Mouse (Mus musculus) midbrain, embryonic 13.5 days (tissue): ENCODE results near the gene Tmem262. TPM values are rescaled to one million over a fixed set of nuclear protein-coding genes. Genes with fewer than 3 reads are reported as not detected.

Experiments
- ATAC-seq: fragments of 200-750 bp; cut with Nextera tagmentation; 2 replicates; pipeline ENCODE4 v1.8.0; 2017; ENCODE audit warnings: mild to moderate bottlenecking, moderate TSS enrichment, moderate library complexity
- H3K27ac ChIP-seq: fragments of 300-500 bp; sonication (generic); 2 replicates; pipeline ENCODE4 v1.5.1; 2015; ENCODE audit warnings: inconsistent platforms, mild to moderate bottlenecking, moderate library complexity
- H3K27me3 ChIP-seq: fragments of 300-500 bp; sonication (generic); 2 replicates; pipeline ENCODE4 v1.6.1; 2015; ENCODE audit warnings: mild to moderate bottlenecking, inconsistent platforms
- H3K36me3 ChIP-seq: fragments of 300-500 bp; sonication (generic); 2 replicates; pipeline ENCODE4 v1.6.1; 2015; ENCODE audit warnings: mild to moderate bottlenecking, inconsistent platforms
- H3K4me1 ChIP-seq: fragments of 300-500 bp; sonication (generic); replicated peaks from 2 replicates; pipeline ENCODE4 v1.6.1; 2015; ENCODE audit warnings: inconsistent platforms
- H3K4me2 ChIP-seq: fragments of 300-500 bp; sonication (generic); replicated peaks from 2 replicates; pipeline ENCODE4 v1.6.1; 2015; ENCODE audit warnings: moderate library complexity, mild to moderate bottlenecking, inconsistent platforms
- H3K4me3 ChIP-seq: fragments of 300-500 bp; sonication (generic); replicated peaks from 2 replicates; pipeline ENCODE4 v1.5.1; 2015; ENCODE audit warnings: mild to moderate bottlenecking, inconsistent platforms
- H3K9ac ChIP-seq: fragments of 300-500 bp; sonication (generic); replicated peaks from 2 replicates; pipeline ENCODE4 v1.6.1; 2015; ENCODE audit warnings: mild to moderate bottlenecking, inconsistent platforms
- H3K9me3 ChIP-seq: fragments of 300-500 bp; sonication (generic); 2 replicates; pipeline ENCODE4 v1.6.1; 2016; ENCODE audit warnings: mild to moderate bottlenecking, inconsistent platforms
- whole genome bisulfite sequencing: fragments of 180-500 bp; shearing (Covaris S2); methylation state at CpG from one replicate; pipeline ENCODE4 v1.1.7; 2015; 5-methylcytosine and 5-hydroxymethylcytosine counted together
- polyA plus RNA-seq: library from polyadenylated mRNA; unstranded; fragments of >200 nt; fragmentation: Nextera tagmentation; extraction: Ambion mirVana; gene quantifications from 2 replicates; pipeline ENCODE4 v1.2.1, GENCODE M21; 2015

Tmem262 gene
- polyA plus RNA-seq, 1 experiment from 2014 or later, result not detected

- peak overlapping the region; percentile 99 for H3K27ac ChIP-seq
- no peaks in the 10 kb centered on the region for H3K27me3 ChIP-seq
- H3K36me3 ChIP-seq, result peaks cover 43% of the 10 kb centered on the region
- H3K4me1 ChIP-seq, result peaks cover 30% of the 10 kb centered on the region
- WGBS, result 2% methylated on average over 44 of the region's 44 CpGs
- H3K9ac ChIP-seq, result peak overlapping the region; percentile 93
- peak overlapping the region; percentile 96 for H3K4me3 ChIP-seq
- peak; percentile 19 for ATAC-seq
- peak overlapping the region; percentile 100 for H3K4me2 ChIP-seq
- no peaks in the 10 kb centered on the region for H3K9me3 ChIP-seq
These were observed 32.5 kb upstream of the Tmem262 start for GRCm38 (mm10) chr19:6047154-6047898.

- peak overlapping the region; percentile 93 for H3K9ac ChIP-seq
- H3K4me2 ChIP-seq, result peak overlapping the region; percentile 100
- H3K4me1 ChIP-seq, result peaks cover 30% of the 10 kb centered on the region
- peaks cover 48% of the 10 kb centered on the region for H3K36me3 ChIP-seq
- 90% methylated on average over 8 of the region's 8 CpGs for WGBS
- H3K4me3 ChIP-seq, result peak overlapping the region; percentile 96
- ATAC-seq, result no peak
- no peaks in the 10 kb centered on the region for H3K9me3 ChIP-seq
- no peak overlapping the region; the same call in 1 of the 2 replicates for H3K27ac ChIP-seq
- H3K27me3 ChIP-seq, result no peaks in the 10 kb centered on the region
These were observed 32.0 kb upstream of the Tmem262 start for GRCm38 (mm10) chr19:6047899-6048166.

- Histone ChIP-seq H3K9ac (0 out of 2 replicates have a peak overlapping the region, but pooled peaks have one; percentile 93), H3K27me3 (no peaks in the 10 kb centered on the region), H3K9me3 (no peaks in the 10 kb centered on the region), H3K4me2 (peak overlapping the region; percentile 100; the same call in 1 of the 2 replicates), H3K4me1 (peaks cover 30% of the 10 kb centered on the region), H3K36me3 (peaks cover 58% of the 10 kb centered on the region), H3K27ac (no peak overlapping the region), H3K4me3 (peak overlapping the region; percentile 96; the same call in 1 of the 2 replicates)
- no peak for ATAC-seq
- 94% methylated on average over 11 of the region's 11 CpGs for WGBS
These were observed 31.0 kb upstream of the Tmem262 start for GRCm38 (mm10) chr19:6048681-6049410.

- Histone ChIP-seq H3K4me1 (peaks cover 30% of the 10 kb centered on the region), H3K27me3 (no peaks in the 10 kb centered on the region), H3K4me2 (no peak overlapping the region), H3K9ac (no peak overlapping the region), H3K4me3 (no peak overlapping the region), H3K9me3 (no peaks in the 10 kb centered on the region), H3K36me3 (peaks cover 77% of the 10 kb centered on the region), H3K27ac (no peak overlapping the region)
- no peak for ATAC-seq
- 84% methylated on average over 7 of the region's 7 CpGs for WGBS
These were observed 27.3 kb upstream of the Tmem262 start for GRCm38 (mm10) chr19:6052516-6052915.

- H3K9me3 ChIP-seq, result no peaks in the 10 kb centered on the region
- no peak overlapping the region for H3K27ac ChIP-seq
- 89% methylated on average over 5 of the region's 5 CpGs for WGBS
- H3K4me1 ChIP-seq, result peaks cover 21% of the 10 kb centered on the region
- no peak for ATAC-seq
- peaks cover 70% of the 10 kb centered on the region for H3K36me3 ChIP-seq
- H3K4me2 ChIP-seq, result no peak overlapping the region
- H3K4me3 ChIP-seq, result no peak overlapping the region
- no peaks in the 10 kb centered on the region for H3K27me3 ChIP-seq
- H3K9ac ChIP-seq, result no peak overlapping the region
These were observed 25.5 kb upstream of the Tmem262 start for GRCm38 (mm10) chr19:6054296-6054695.

- peak overlapping the region; percentile 87 for H3K4me2 ChIP-seq
- H3K27ac ChIP-seq, result no peak overlapping the region
- ATAC-seq, result no peak
- peak overlapping the region; percentile 78 for H3K9ac ChIP-seq
- H3K36me3 ChIP-seq, result peaks cover 51% of the 10 kb centered on the region
- H3K27me3 ChIP-seq, result no peaks in the 10 kb centered on the region
- H3K9me3 ChIP-seq, result no peaks in the 10 kb centered on the region
- peak overlapping the region; percentile 81 for H3K4me3 ChIP-seq
- WGBS, result 57% methylated on average over 4 of the region's 4 CpGs
- peaks cover 28% of the 10 kb centered on the region for H3K4me1 ChIP-seq
These were observed 23.1 kb upstream of the Tmem262 start for GRCm38 (mm10) chr19:6056696-6057095.

- WGBS, result under 1% methylated on average over 63 of the region's 63 CpGs
- Histone ChIP-seq H3K4me3 (peak within 1 kb of the TSS; percentile 81), H3K27me3 (no peaks in the 10 kb centered on the region), H3K4me1 (peaks cover 36% of the 10 kb centered on the region), H3K4me2 (peak within 1 kb of the TSS; percentile 87), H3K9me3 (no peaks in the 10 kb centered on the region), H3K9ac (peak within 1 kb of the TSS; percentile 91), H3K36me3 (peaks cover 43% of the 10 kb centered on the region), H3K27ac (peak within 1 kb of the TSS; percentile 81)
- peak; percentile 88 for ATAC-seq
These were observed 22.3 kb upstream of the Tmem262 start, which contains the start of the genes Mrpl49 and Fau for GRCm38 (mm10) chr19:6057313-6058096. TSS of gene Mrpl49 (minus strand) at chr19:6057785. TSS of gene Fau (plus strand) at chr19:6057844.

GRCm38 (mm10) chr19:6058513-6058912, 21.3 kb upstream of the Tmem262 start:
- Histone ChIP-seq H3K36me3 (peaks cover 32% of the 10 kb centered on the region), H3K4me1 (peaks cover 46% of the 10 kb centered on the region), H3K4me3 (peak overlapping the region; percentile 81), H3K9ac (peak overlapping the region; percentile 91), H3K4me2 (peak overlapping the region; percentile 86), H3K9me3 (no peaks in the 10 kb centered on the region), H3K27me3 (no peaks in the 10 kb centered on the region), H3K27ac (no peak overlapping the region)
- 0 out of 2 replicates have a peak, but pooled peaks have one; percentile 0 for ATAC-seq
- 35% methylated on average over 5 of the region's 5 CpGs for WGBS

- H3K9ac ChIP-seq, result peak overlapping the region; percentile 91
- no peaks in the 10 kb centered on the region for H3K27me3 ChIP-seq
- H3K9me3 ChIP-seq, result no peaks in the 10 kb centered on the region
- no peak for ATAC-seq
- peaks cover 28% of the 10 kb centered on the region for H3K36me3 ChIP-seq
- WGBS, result 82% methylated on average over 5 of the region's 5 CpGs
- no peak overlapping the region for H3K27ac ChIP-seq
- H3K4me3 ChIP-seq, result peak overlapping the region; percentile 81
- H3K4me1 ChIP-seq, result peaks cover 51% of the 10 kb centered on the region
- peak overlapping the region; percentile 86 for H3K4me2 ChIP-seq
These were observed 20.9 kb upstream of the Tmem262 start for GRCm38 (mm10) chr19:6058966-6059365.

GRCm38 (mm10) chr19:6061021-6061533, 18.8 kb upstream of the Tmem262 start, which contains the start of gene Znhit2:
TSS of gene Znhit2 (plus strand) at chr19:6061192.
- H3K36me3 ChIP-seq, result peaks cover 10% of the 10 kb centered on the region
- H3K4me2 ChIP-seq, result peak within 1 kb of the TSS; percentile 99
- H3K27me3 ChIP-seq, result no peaks in the 10 kb centered on the region
- H3K4me1 ChIP-seq, result peaks cover 56% of the 10 kb centered on the region
- no peaks in the 10 kb centered on the region for H3K9me3 ChIP-seq
- H3K9ac ChIP-seq, result peak within 1 kb of the TSS; percentile 98
- WGBS, result under 1% methylated on average over 58 of the region's 58 CpGs
- peak within 1 kb of the TSS; percentile 93 for H3K27ac ChIP-seq
- ATAC-seq, result peak; percentile 77
- peak within 1 kb of the TSS; percentile 91 for H3K4me3 ChIP-seq

- Histone ChIP-seq H3K4me2 (peak overlapping the region; percentile 99), H3K4me3 (peak overlapping the region; percentile 91), H3K27me3 (no peaks in the 10 kb centered on the region), H3K9ac (peak overlapping the region; percentile 98), H3K9me3 (no peaks in the 10 kb centered on the region), H3K27ac (peak overlapping the region; percentile 93), H3K36me3 (peaks cover 10% of the 10 kb centered on the region), H3K4me1 (peaks cover 56% of the 10 kb centered on the region)
- WGBS, result 3% methylated on average over 44 of the region's 44 CpGs
- ATAC-seq, result peak; percentile 12; the same call in 1 of the 2 replicates
These were observed 18.1 kb upstream of the Tmem262 start for GRCm38 (mm10) chr19:6061641-6062302.
